Mouse (Mus musculus) cerebellum, adult 18-20 months (tissue): ENCODE data around the gene Fam104a.
A peak's percentile ranks its signal among the peaks of the same experiment; 100 is the strongest.

Experiments
- DNase-seq, 2 experiments: peaks; one replicate each; pipeline ENCODE4 v3.0.0; 2021

Gene Fam104a

DNA sequence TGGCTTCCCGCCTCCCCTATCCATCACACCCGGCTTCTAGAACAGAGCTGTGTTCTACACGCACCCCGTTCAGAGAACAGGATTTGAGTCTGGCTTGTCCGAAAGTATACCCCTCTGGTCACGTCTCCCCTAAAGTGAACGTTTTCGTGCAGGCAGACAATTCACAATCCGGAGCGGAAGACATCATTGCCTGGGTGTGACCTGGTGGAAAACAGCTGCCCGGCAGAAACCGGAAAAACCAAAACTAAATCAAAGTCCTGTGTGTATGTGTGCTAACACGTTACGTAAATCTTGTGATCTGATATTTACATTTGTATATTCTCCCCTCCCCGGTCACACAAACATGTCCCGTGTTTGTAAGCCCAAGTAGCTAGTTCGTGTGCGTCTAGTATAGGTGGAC is 58.5 kb downstream of the Fam104a start:
- DNase-seq: no peak

DNA sequence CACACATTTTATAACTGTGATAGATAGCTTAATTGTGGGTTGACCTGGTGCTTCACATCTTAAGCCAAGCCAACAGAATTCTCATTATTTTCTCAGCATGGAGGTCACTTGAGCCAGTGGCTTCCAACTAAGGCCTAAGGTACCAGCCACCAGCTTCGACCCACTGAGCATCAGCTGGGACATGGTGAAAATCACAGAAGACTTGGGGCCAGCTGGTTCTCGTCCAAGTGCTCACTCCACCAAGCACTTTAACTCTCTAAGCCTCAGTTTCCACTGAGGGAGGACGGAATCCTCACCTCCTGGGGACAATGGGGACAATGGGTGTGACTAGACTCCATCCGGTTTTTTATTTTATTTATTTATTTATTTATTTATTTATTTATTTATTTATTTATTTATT is 61.9 kb downstream of the Fam104a start:
- DNase-seq: no peak

DNA sequence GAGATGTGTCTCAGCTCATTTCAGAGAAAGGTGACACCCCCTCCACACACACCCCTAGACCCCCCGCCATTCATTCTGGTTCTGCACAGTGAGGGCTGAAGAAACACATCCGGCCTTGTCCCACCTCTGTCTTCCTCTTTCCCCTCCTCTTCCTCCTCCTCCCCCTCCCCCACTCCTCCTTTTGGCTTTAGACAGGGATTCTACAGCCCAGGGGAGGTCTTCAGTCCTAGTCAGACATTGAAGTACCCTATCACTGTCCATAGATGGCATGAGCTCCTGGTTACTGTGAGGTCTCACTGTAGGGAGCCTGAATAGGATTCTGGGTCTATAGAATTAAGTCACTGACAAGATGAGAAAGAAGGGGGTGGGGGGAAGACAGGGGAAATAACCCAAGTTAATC is 63.0 kb downstream of the Fam104a start:
- no peak for DNase-seq

DNA sequence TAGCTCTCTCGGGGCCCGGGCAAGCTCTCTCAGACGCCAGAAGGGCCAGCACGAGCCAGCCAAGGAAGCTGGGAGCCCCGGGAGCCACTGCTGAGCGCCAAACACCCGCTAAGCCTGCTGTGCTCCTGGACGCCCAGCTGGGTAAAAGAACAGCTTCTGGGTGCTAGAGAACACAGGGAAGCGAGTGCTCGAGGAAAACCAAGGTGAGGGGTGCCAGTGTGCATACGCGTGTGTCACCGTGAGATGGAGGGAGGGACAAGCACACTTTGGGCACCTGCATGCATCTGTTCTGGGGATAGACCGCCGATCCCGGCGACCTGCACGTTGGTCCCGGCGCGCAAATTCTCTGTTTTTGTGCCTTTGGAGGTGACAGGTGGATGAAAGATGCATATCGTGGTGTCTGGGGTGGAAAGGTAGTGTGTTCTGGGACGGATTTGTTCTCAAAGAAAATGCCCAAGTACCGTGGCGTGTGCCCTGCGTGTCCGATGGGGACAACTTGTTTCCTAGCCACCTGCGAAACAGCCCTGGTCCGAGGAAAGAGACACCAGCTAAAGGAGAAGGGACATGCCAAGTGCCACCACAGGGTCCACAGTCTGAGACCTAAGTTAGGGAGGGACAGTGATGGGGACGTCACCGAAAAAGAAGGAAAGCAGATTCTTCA is 64.4 kb downstream of the Fam104a start:
- DNase-seq: no peak

DNA sequence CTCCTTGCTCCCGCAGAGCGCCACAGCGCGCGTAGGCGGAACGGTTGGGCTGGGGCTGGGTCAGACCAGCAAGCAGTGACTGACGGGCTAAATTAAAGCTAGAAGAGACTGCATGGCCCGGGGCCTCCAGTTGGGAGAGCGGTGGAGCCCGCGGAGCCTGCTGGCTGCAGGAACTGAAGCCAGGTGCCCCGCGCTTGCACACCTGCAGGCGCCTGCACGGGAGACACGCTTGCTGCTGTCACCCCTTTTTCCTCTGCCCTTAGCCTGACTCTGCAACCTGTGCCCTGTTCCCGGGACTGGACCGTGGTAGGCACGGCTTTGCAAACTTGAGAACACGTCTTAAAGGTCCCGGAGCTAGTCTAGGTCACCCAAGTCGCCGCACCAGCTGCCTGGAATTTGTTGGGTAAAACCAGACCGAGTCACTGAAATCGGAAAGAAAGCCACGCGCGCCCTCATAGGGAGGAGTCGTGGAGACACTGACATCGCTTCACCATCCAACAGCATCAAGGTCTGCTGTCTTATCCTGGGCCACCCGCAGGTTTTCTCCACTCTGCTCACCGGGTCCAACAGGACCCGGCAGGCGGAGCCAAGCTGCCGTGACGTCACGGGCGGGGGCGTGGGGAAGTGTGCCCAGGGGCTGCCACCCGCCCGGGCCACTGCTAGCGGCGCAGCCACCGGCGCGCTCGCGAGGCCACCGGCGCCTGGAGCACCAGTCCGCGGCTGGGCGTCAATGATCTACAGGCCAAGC is 65.1 kb downstream of the Fam104a start, which contains the start of gene Sstr2:
Gene Sstr2, plus strand, starts transcription at position 671 of the 748 bp plus-strand sequence.
- peak; percentile 62 to 75 for DNase-seq

DNA sequence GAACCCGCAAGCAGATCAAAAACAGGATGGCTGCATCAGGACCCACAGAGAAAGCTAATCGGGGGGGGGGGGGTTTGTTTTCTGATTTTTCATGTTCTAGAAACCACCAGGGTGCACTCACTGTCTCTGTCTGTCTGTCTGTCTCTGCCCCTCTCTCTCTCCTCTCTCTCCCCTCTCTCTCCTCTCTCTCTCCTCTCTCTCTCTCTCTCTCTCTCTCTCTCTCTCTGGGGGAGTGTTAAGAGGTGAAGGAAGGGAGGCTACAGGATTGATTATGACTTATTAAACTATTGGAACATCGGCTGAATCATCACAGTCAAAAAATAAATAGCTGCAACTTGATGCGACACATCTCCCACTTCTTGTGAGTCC is 65.7 kb downstream of the Fam104a start:
- no peak for DNase-seq

DNA sequence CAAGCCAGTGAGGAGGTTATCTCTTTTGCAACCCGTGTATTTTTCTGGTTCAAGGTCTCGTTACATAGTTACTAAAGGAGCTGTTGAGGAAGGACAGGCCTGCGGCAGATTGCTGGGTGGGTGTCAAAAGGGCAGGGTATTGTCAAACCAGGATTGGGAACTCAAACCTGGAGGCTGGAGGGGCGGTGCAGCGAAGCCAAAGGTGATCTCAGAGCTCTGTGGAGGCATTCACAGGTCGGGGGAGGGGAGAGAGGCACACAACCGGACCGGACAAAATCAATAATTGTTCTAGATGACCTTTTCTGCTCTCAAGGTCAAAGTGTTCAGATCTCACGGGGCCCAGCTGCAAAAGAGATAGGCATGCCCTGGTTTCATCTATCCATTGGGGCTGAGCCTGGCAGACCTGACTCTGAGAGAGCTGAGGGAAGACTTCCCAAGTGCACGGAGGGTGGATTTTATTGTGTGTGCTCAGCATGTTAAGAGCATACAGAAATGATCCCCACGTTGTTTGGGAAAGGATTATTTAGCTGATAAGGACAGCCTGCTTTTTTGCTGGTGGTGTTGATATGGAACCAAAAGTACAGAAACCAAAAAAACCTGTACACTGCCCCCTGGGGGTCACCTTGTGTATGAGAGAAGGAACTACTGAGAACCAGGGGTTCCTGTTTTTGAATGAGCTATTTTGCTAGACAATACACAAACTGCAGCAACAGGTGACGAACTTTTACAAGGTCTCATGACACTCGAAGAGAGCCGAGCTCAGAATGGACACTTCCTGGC is 66.6 kb downstream of the Fam104a start:
- DNase-seq: peak; percentile 42 to 64

DNA sequence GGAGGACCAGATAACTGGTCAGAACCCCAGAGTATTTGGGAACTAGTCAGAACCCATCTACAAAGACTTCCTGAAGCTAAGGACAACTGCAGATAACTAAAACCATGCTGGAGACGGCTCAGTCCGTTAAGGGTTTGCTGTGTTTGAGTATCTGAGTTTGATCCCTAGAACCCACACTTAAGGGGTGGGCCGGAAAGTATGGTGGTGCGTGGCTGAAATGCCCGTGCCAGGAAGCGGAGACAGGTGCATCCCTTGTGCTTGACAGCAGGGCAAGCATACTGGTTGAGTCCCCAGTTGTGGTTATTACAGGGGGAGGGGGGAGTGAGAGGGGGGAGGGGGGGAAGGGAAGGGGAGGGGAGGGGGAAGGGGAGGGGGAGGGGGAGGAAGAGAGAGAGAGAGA is 69.5 kb downstream of the Fam104a start:
- no peak for DNase-seq

DNA sequence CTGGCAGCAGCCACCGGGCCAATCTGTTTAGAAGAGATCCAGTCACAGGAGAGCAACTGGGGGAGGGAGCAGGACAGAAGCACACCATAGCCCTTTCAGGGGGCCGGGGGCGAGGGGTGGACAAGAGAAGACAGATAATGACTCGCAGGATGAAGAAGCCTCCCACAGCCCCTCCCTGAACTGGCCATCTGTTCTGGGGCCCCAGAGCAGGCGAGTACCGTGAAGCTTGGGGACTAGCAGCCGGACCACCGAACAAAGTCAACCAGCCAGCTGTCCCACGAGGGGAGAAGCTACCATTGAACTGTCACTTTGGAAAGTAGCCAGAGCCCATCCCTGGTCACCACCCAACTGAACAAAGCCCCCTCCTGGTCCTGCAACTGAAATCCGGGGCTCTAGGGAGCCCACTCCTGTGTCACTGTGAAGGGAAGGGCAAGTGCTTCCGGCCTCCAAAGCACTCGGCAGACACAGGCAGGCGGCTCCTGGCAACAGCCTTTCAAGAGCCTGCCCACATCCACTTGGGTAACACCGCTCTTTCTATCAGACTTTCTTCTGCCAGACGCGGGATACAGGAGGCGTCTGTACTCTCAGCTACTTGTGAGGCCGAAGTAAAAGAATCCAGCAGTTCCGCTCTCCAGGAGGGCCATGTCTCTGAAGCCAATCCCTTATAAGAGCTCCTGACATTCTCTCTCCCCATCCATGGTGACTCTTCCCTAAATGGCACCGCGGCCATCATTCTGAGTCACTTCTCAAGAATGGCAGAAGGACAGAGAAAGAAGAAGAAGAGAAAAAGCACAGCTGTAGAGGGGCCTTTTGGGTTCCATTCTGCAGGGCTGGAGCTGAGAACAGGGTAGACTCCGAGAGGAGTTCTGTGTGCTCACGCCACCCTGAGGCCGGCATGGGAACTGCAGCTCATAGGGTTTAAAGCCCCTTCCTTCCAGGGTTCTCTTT is 72.0 kb downstream of the Fam104a start:
- DNase-seq: peak; percentile 29 to 46
